Mouse (Mus musculus): ENCODE results near the gene Gng8. TPM values are rescaled to one million over a fixed set of nuclear protein-coding genes. Genes with fewer than 3 reads are reported as not detected.

Gng8 gene
- total RNA-seq, 2 experiments from 2014 or later = 2.5 to 3.2 TPM

GRCm38 (mm10) chr7:16906889-16907559 is 15.4 kb downstream of the Gng8 start:
- DNase-seq (ENCODE audit: extremely low spot score in 1 of 2, low spot score in 1 of 2) = no peak

GRCm38 (mm10) chr7:16907842-16908241 is 16.3 kb downstream of the Gng8 start:
- DNase-seq (ENCODE audit: extremely low spot score in 1 of 2, low spot score in 1 of 2) = no peak

GRCm38 (mm10) chr7:16908367-16908766 is 16.8 kb downstream of the Gng8 start:
- DNase-seq (ENCODE audit: extremely low spot score in 1 of 2, low spot score in 1 of 2) = no peak

- no peak for DNase-seq (ENCODE audit: extremely low spot score in 1 of 2, low spot score in 1 of 2)
Measured at GRCm38 (mm10) chr7:16908859-16909258, 17.3 kb downstream of the Gng8 start.

- no peak for DNase-seq (ENCODE audit: extremely low spot score in 1 of 2, low spot score in 1 of 2)
Measured at GRCm38 (mm10) chr7:16909909-16910308, 18.3 kb downstream of the Gng8 start.

GRCm38 (mm10) chr7:16911904-16912303 is 20.3 kb downstream of the Gng8 start:
- no peak for DNase-seq (ENCODE audit: extremely low spot score in 1 of 2, low spot score in 1 of 2)

GRCm38 (mm10) chr7:16912360-16912759 is 20.8 kb downstream of the Gng8 start:
- no peak for DNase-seq (ENCODE audit: extremely low spot score in 1 of 2, low spot score in 1 of 2)

GRCm38 (mm10) chr7:16913806-16914452 is 22.3 kb downstream of the Gng8 start:
- DNase-seq (ENCODE audit: extremely low spot score in 1 of 2, low spot score in 1 of 2) = peak; percentile 65 to 78

- DNase-seq (ENCODE audit: extremely low spot score in 1 of 2, low spot score in 1 of 2) = no peak
Measured at GRCm38 (mm10) chr7:16914453-16915343, 23.1 kb downstream of the Gng8 start.

GRCm38 (mm10) chr7:16915461-16916340 is 24.1 kb downstream of the Gng8 start:
- no peak for DNase-seq (ENCODE audit: extremely low spot score in 1 of 2, low spot score in 1 of 2)

GRCm38 (mm10) chr7:16916342-16917265 is 25.0 kb downstream of the Gng8 start:
- no peak for DNase-seq (ENCODE audit: extremely low spot score in 1 of 2, low spot score in 1 of 2)

- no peak for DNase-seq (ENCODE audit: extremely low spot score in 1 of 2, low spot score in 1 of 2)
Measured at GRCm38 (mm10) chr7:16917447-16917846, 25.9 kb downstream of the Gng8 start.

- DNase-seq (ENCODE audit: extremely low spot score in 1 of 2, low spot score in 1 of 2) = peak; percentile 55 to 58
Measured at GRCm38 (mm10) chr7:16918014-16918413, 26.4 kb downstream of the Gng8 start.

GRCm38 (mm10) chr7:16918670-16919069 is 27.1 kb downstream of the Gng8 start:
- DNase-seq (ENCODE audit: extremely low spot score in 1 of 2, low spot score in 1 of 2) = no peak

GRCm38 (mm10) chr7:16919395-16920149 is 28.0 kb downstream of the Gng8 start:
- DNase-seq (ENCODE audit: extremely low spot score in 1 of 2, low spot score in 1 of 2) = no peak

- DNase-seq (ENCODE audit: extremely low spot score in 1 of 2, low spot score in 1 of 2) = no peak
Measured at GRCm38 (mm10) chr7:16920150-16920579, 28.6 kb downstream of the Gng8 start.

- DNase-seq (ENCODE audit: extremely low spot score in 1 of 2, low spot score in 1 of 2) = no peak
Measured at GRCm38 (mm10) chr7:16920818-16921791, 29.5 kb downstream of the Gng8 start.
